Mouse (Mus musculus) adrenal gland, postnatal 25 days (tissue): ENCODE measurements around the gene Gm32802. TPM values are rescaled to one million over a fixed set of nuclear protein-coding genes. Genes with fewer than 3 reads are reported as not detected.
"Not testable (repeated sequence)": the region's sequence is repeated elsewhere in the genome, so short reads cannot be mapped to it uniquely, and the experiment has no call there.

Experiments
- DNase-seq: peaks from one replicate; pipeline ENCODE4 v3.0.0; 2021; ENCODE audit warnings: mixed read lengths
- long read RNA-seq: library from polyadenylated mRNA; stranded (forward); transcript quantifications from one replicate; pipeline ENCODE4 v2.0.0, GENCODE M21; 2021
- total RNA-seq: library from RNA; stranded (reverse); gene quantifications from 2 replicates; pipeline ENCODE4 v1.2.3, GENCODE M21; 2021

Gene Gm32802
- 0.49 TPM in 1 of 2 replicates, not detected in the other for total RNA-seq
- long read RNA-seq: 0 reads

DNA sequence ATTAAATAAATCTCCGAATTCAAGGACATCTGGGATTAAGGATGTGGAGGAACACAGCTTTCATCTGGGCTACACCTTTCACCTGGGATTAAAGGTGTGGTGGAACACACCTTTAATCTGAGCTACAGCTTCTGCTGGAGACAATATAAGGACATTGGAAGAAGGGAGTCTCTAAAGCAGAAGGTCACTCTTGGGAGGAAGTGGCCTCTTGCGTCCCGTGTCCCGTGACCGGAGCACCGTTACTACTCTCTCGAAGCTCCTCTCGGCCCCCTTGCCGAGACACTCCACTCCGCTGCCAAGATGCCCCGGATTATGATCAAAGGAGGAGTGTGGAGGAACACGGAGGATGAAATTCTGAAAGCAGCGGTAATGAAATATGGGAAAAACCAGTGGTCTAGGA is at the start of gene Gm32802:
Gene Gm32802 (plus strand): TSS at position 301 of the 400 bp plus-strand sequence.
- DNase-seq: not testable (repeated sequence)

DNA sequence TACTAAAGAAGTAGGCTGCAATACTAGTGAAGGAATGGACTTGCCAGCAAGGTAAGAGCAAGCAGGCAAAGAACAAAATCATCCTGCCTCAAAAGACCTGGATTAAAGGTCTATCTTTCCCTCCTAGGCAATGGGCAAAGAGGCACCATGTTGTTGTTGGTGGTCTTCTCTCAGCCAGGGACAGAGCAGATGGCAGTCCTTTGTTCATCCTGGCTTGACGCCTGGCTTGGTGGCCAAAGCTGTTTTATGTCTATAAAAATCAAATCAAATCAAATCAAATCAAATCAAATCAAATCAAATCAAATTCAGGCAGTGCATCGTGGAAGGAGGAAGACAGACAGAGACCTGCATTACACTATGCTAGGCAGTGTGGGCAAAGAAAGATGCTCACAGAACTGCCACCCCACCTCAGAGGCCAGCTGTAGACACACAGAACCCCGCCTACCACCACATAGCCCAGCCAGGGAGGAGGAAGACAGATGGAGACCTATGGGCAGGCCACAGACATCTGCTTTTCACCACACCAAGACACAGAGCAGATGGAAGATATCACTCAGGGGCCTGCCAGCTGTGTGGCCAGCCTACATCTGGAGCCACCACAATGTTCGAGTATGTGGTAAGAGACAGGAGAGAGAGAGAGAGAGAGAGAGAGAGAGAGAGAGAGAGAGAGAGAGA is 42.6 kb upstream of the Gm32802 start:
- DNase-seq: not testable (repeated sequence)

DNA sequence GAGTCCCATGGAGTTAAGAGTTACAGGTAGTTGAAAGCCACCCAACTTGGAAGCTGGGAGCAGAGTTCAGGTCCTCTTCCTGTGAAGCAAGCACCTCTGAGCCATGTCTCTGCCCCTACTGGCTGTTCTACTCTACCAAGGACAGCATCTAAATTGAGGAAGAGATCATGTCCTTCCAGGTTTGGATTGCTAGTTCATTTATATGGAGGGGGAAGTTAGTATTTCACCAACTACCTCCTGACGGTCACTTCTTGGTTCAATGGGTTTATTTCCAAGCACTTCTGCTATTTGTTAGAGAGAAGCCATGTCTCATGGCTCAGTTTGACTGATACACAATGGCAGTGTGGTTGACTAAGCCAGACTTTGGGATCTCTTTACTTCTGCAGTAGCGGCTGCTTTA is 30.9 kb upstream of the Gm32802 start:
- not testable (repeated sequence) for DNase-seq

DNA sequence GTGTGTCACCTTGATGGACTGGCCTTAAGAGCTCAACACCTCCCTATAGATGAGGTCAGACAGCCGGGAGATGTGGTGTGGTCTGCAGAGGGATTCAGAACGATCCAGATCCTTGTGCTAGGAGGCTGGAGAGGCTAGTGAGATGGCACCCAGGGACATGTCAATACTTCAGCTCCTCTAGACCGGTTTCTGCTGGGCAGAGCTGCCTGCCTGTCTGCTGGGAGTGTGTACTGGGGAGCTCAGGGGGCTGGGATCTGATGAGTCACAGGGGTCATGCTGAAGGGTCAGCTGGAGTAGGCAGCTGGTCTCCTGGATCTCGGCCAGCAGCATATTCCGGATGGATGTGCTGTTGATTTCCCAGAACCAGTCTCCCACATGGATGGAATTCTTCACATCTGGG is 25.9 kb upstream of the Gm32802 start:
- DNase-seq: not testable (repeated sequence)

DNA sequence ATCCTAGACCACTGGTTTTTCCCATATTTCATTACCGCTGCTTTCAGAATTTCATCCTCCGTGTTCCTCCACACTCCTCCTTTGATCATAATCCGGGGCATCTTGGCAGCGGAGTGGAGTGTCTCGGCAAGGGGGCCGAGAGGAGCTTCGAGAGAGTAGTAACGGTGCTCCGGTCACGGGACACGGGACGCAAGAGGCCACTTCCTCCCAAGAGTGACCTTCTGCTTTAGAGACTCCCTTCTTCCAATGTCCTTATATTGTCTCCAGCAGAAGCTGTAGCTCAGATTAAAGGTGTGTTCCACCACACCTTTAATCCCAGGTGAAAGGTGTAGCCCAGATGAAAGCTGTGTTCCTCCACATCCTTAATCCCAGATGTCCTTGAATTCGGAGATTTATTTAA is 17.8 kb upstream of the Gm32802 start, which contains the start of gene Gm32717:
Gene Gm32717 (minus strand): TSS at position 101 of the 400 bp plus-strand sequence.
- not testable (repeated sequence) for DNase-seq

DNA sequence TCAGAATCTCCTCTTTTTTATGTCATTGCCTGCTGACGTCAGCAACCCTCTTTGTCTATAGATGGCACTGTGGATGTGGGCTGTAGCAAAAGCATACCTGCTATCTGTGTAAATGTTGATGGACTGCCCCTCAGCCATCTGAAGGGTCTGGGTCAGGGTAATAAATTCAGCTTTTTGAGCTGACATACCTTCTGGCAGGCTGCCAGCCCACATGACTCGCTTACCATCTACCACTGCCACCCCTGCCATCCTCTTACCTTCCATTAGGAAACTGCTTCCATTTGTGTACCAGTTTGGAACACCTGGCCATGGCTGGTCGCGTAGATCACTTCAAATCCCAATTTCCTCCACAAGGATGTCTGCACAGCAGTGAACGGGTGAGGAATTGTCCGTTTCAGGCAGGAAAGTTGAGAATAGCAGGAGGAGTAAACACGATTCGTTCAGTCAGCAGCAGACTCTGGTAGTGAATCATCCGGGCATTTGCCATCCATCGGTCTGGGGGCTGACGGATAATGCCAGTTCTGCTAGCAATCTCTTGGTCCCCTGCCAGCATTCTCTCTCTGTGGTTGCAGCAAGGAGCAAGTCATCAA is 9.4 kb upstream of the Gm32802 start:
- peak; percentile 18 for DNase-seq

DNA sequence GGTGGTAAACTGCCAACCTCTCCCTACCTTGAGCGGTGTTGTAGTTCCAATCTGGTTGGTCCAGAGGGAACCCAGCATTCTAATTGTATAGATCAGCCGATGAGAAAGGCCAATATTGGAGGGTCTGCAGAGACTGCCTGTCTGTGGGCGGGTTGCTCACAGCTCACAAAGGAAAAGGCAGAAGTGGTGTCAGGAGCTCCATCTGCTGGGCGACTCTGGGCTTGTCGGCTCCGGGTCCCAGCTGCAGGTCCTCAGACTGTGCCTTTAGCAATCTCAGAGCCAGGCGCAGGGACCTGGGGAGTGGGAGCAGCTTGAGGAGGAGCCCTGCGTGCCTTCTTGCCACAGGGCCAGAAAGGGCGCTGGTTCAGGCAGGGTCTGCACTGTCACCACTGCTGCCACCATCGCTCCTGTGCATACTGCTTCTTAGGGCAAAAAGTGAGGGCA is 7.6 kb upstream of the Gm32802 start:
- peak; percentile 20 for DNase-seq

DNA sequence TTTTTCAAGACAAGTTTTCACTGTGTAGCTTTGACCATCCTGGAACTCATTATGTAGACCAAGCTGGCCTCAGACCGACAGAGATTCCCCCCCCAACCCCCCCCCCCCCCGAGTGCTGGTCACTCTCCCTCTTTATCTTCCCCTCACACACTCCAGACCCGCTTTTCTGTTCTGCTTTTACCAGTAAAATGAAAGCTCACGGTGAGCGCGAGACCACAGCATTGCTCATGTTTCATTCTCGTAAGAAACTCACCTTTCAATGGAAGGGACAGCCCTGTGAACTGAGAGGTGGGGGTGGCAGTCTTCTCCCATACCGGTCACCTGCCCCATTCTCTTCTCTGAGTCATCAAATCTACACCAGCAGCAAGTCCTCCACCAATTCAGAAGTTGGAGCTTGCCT is 10.3 kb downstream of the Gm32802 start:
- DNase-seq: not testable (repeated sequence)

DNA sequence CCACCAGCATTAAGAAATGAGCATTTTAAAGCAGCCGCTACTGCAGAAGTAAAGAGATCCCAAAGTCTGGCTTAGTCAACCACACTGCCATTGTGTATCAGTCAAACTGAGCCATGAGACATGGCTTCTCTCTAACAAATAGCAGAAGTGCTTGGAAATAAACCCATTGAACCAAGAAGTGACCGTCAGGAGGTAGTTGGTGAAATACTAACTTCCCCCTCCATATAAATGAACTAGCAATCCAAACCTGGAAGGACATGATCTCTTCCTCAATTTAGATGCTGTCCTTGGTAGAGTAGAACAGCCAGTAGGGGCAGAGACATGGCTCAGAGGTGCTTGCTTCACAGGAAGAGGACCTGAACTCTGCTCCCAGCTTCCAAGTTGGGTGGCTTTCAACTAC is 12.9 kb downstream of the Gm32802 start:
- DNase-seq: not testable (repeated sequence)

DNA sequence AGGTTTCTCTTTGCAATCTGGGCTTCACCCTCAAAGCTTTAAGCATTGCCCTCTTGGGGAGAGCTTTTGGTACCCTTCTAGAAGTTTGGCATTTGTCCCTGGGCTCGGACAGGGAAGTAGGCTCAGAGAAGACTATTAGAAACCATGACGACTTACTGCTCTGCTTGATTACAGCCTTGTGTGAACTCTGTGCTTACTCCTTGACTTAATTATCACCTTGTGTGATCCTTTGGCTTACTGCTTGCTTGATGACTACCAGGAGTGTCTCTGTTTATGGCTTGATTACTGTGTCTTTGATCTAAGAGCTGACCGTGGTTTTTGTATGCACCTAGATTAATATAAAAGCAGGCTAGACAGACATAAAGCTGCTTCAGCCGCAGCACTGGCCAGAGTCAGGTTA is 19.6 kb downstream of the Gm32802 start:
- DNase-seq: not testable (repeated sequence)

DNA sequence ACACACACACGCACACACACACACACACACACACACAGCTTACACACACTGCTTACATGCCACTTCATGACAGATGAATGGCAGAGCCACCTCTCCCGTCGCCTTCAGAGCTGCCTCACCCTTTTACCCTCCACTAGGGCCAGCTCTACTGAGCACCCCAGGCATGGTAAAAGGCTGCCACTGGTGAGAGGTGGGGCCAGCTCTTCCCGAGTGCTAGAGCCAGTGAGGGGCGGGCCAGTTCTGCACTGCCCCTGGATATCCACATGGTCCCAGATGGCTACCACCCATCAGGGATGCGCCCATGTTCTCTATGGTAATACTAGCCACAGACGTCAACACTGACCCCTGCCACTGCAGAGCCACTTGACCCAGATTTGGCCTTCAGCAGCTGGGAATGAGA is 24.1 kb downstream of the Gm32802 start:
- not testable (repeated sequence) for DNase-seq

DNA sequence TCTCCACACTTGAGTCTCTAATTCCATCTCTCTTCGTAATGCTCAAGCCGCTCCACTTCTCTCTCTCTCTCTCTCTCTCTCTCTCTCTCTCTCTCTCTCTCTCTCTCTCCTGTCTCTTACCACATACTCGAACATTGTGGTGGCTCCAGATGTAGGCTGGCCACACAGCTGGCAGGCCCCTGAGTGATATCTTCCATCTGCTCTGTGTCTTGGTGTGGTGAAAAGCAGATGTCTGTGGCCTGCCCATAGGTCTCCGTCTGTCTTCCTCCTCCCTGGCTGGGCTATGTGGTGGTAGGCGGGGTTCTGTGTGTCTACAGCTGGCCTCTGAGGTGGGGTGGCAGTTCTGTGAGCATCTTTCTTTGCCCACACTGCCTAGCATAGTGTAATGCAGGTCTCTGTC is 24.5 kb downstream of the Gm32802 start:
- not testable (repeated sequence) for DNase-seq

DNA sequence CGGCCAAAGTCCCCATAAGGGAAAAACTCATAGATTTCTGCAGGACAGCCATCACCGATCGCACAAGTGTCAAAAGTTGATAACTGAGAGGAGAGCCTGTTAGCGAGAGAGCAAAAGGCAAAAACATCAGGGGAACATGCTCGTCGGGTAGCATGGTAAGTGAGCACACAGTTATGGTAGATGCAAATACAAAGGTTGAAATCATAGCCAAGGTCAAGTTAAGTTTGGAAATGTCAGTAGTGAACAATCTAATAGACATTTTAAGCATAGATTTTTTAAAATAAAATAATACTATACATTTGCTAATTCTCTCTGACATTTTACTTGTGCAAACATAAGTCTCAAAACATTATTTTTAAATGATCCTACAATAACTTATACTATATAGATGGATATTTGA is 36.5 kb downstream of the Gm32802 start, which contains the start of gene Iltifb:
Gene Iltifb (minus strand): TSS at position 101 of the 400 bp plus-strand sequence.
- DNase-seq: no peak

DNA sequence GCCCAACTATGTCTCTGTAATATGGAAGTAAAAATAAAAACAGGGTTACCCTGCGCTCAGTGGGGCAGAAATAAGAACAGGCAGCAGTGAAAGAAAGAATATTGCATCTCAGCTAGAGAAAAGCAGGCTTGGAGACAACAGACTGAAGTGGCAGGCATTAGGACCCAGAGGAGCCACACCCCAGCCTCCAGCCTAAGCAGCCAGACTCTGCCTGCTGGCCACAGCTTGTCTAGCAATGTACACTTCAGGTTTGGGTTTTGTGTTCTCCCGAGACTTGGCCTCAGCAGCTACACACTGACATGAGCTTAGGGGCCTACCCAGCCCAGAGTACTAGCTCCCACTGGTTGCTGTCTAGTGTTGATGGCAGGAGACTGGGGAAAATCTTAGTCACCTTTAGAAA is 43.6 kb downstream of the Gm32802 start:
- DNase-seq: not testable (repeated sequence)

Other genes with a start within 250 kb of the Gm32802 start
- gene Mdm1, start 116.9 kb upstream of the Gm32802 start, total RNA-seq: 11.7 and 16.6 TPM in 2 replicates
- gene Il22, start 53.7 kb upstream of the Gm32802 start, total RNA-seq: not detected in 2 replicates
- 0.49 TPM in 1 of 2 replicates, not detected in the other for gene Gm32717, start 17.9 kb upstream of the Gm32802 start, total RNA-seq
- gene Iltifb, start 36.4 kb downstream of the Gm32802 start, total RNA-seq: not detected in 2 replicates
- gene Gm9040, start 68.3 kb downstream of the Gm32802 start, total RNA-seq: not detected in 2 replicates
- not detected in 2 replicates for gene Gm9044, start 73.7 kb downstream of the Gm32802 start, total RNA-seq
- gene Gm9045, start 79.1 kb downstream of the Gm32802 start, total RNA-seq: not detected in 2 replicates
- not detected in 2 replicates for gene Gm9046, start 84.6 kb downstream of the Gm32802 start, total RNA-seq
- not detected in 2 replicates for gene Gm9048, start 90.0 kb downstream of the Gm32802 start, total RNA-seq
- gene Gm9049, start 95.4 kb downstream of the Gm32802 start, total RNA-seq: not detected in 2 replicates
- not detected in 2 replicates for gene Ifng, start 182.4 kb downstream of the Gm32802 start, total RNA-seq